Mouse (Mus musculus) spleen, postnatal 10 days (tissue): Measurements from ENCODE around the gene Desi1.
"Not testable (repeated sequence)": the region's sequence is repeated elsewhere in the genome, so short reads cannot be mapped to it uniquely, and the experiment has no call there.

Source experiments
- DNase-seq, 2 experiments: peaks; one replicate each; pipeline ENCODE4 v3.0.0; 2021 to 2022; ENCODE audit warnings: low spot score in 2 of 2

The Desi1 gene

DNA sequence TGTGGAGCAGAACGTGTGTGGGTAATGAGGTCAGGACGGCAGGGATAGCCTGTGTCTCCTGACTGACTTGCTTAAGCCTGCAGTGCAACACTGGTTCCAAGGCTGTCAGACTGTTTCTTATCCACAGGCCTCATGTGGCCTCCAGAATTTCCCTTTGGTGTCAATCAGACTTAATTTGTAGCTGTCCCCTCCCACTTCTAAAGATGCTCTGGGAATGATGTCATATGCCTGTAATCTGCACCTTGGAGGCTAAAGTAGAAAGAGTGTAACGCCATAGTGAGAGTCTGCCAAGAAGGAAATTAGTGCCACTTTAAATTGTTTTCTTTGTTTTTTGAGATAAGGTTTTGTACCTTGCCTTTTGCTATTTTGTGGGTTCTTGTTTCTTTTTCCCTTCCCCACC, 14.4 kb downstream of the Desi1 start:
- DNase-seq = no peak

DNA sequence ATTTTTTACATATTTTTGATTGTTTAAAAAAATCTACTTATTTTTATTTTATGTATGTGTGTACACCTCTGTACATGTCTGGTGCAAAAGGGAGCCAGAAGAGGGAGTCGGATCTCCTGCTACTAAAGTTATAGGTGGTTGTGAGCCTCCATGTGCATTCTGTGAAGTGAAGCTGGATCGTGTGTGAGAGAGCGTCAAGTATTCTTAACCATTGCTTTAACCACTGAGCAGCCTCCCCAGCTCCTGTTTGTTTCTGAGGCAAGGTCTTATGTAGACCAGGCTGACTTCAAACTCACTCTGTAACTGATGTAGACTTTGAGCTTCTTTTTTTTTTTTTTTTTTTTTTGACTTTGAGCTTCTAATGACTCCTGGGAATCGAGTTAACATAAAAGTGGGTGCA, 16.2 kb downstream of the Desi1 start:
- DNase-seq = no peak

DNA sequence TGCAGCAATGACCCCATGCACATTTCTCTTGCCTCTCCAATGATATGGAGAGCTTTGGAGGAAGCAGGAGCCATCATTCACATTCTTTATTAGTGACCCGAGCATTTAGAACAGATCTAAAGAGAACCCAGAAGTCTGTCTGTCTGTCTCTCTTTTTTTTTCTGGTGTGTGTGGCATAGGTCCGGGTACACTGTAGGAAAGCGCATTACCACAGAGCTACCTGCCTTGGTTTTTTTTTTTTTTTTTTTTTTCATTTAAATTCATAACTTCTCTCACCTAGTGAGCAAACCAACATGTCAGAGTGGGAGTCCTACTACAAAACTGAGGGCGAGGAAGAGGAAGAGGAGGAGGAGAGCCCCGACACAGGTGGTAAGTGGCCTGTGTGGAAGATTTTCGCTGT, 16.8 kb downstream of the Desi1 start:
- no peak for DNase-seq

DNA sequence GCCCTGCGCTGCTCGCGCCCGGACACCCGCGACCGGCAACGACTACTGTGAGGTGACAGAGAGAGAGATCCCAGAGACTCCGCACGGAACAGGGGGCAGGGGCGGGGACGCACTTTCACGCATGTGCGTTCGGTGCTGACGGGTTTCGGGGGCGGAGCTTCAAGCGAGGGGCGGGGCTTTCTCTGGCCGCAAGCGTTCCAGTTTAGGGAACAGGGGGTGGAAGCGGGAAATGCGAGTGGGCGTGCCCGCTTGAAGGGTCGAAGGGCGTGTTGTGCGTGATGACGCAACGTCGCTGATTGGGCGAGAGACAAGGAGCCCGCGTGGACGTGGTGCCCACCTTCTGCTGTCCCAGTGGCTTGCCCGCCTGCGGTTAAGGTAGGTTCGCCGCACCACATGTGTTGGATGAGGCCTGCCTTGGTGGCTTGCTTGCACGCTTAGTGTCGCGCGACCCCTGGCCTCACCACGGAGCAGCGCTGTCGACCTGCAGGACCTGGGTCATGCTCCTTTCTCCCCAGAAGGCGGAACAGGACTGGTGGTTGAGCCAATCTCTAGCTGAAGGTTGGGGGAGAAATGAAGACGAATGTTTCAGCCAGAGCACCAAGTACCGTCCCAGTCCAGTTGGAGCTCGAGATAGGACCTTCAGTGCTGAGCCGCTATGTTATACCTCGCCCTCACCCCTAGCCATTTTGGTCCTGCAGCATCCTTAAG, 17.4 kb downstream of the Desi1 start:
- peak; percentile 100 for DNase-seq

DNA sequence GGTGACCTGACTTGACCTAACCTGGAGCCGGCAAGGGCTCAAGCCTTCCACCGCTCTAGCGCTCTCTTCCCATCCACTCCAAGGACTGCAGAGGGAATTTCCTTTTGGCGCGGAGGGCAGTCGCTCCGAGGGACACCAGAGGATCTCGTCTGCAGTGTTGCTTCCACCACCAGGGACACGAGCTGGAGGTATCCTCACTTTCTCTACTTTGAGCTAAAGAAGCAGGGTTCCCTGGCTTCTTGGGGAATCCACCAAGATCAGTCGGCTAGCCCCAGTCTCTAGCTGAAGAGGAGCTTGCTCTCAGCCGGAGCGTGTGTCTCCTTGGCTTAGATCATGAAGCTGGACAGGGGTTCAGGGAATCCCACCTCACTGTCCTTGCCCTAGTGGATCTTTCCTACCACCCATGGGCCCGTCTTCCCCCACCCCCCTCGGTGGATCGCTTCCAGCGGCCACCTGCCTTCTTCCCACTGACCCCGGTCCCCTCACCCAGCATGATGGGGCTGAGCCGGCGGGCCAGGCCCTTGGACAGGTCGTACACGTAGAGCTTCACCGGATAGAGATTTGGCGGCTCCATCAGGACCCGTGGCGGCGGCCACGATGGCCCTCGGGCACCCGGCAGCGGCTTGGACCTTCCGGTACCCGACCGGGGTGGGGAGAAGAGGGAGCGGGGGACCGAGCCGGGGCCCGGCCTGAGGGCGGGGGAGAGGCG, 18.1 kb downstream of the Desi1 start:
- DNase-seq = peak; percentile 46 to 60

DNA sequence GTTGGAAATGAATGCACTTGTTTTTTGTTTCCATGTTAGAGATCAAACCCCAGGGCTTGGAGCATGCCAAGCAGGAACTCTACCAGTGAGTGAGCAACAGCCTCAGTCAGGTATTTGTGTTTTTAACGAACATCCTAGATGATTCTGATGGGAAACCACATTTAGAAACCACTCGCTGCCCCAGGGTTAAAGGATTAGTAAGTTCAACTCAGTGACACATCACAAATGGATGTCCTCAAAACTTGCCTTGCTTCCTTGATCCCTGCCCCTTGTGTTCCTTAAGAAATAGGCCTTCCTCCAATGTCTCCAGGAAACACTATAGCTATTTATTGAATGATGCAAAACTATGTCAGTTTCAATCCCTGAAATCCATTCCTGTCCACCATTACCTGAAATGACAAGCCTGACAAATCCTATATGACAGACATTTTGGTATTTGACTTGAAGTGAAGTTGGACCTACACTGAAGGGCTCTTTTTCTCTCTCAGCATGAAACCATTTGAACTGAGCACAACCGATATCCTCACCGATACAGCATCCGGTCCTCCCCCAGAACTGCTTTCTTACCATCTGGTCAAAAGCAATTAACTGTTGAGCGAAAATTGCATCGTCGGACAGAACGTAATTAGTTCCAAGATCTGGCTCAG, 18.8 kb downstream of the Desi1 start:
- no peak for DNase-seq

DNA sequence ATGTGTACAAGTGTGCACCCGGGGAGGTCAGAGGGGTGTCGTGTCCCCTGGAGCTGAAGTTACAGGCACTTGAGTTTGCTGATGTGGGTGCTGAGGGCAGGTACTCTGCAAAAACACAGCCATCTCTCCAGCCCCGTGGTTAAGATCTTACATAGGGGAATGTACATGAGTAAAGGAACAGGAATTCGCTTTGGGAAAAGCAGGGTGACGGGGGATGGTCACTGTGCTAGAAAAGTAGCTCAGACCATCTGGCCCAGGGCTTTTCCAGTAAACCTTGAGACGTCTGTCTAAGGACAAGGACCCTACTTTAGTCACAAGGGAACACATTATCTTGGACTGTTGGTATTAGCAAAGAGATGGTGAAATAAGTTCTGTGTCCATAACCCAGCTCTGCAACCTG, 21.7 kb downstream of the Desi1 start:
- DNase-seq = no peak

DNA sequence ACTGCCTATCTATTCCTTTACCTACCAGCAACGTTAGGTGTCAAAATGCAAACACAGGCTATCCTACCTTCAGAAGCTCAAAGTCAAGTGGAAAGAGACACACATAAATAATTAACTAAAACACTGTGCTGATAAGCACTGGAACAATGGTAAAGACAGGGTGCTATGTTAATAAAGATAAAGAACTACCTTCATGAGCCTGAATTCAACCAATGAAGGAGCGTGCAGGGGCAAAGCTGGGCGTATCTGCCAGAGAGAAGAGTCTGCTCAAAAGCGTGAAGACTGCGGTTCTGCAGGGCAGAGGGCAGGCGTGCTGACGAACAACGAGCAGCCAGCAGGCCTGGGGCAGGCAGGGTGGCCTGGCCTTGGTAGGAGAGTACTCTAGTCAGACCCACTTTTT, 29.4 kb downstream of the Desi1 start:
- no peak for DNase-seq

DNA sequence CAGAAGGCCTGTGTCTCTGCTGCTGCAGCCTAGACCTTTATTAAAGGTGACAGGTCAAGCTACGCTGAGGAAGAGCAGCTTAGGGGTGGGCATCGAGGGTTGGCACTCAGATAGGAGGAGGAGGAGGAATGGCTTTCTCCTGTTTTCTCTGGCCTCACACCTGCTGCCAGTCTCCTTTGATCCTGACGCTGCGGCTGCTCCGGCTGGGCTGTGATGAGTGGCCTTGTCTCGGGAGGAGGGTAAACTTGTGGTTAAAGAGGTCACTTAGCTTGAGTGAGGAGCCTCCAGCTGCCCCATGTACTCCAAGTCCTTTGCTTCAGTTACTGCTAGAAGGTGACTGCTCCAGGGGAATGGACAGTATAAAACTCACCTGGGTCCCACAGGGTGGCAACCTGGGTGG, 39.7 kb downstream of the Desi1 start:
- no peak for DNase-seq

DNA sequence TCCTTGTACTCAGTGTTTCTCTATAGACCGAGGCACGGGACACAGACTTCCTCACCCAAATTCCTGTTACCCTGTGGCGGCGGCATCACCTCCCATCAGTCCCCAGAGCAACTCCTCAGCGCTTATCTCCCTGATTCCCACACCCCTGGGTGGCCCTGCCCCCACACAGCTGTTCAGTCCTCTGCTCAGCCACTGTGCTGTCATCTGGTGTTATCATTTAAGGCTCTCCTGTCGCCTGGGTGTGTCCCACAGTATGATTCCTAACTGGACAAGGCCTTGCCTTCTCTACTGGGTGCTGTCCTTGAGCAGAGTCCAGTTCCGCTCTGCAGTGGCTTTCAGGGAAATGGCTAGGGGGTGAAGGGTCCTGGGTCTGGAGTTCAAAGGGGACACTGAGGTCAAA, 43.1 kb downstream of the Desi1 start:
- DNase-seq = peak; percentile 46 to 74

DNA sequence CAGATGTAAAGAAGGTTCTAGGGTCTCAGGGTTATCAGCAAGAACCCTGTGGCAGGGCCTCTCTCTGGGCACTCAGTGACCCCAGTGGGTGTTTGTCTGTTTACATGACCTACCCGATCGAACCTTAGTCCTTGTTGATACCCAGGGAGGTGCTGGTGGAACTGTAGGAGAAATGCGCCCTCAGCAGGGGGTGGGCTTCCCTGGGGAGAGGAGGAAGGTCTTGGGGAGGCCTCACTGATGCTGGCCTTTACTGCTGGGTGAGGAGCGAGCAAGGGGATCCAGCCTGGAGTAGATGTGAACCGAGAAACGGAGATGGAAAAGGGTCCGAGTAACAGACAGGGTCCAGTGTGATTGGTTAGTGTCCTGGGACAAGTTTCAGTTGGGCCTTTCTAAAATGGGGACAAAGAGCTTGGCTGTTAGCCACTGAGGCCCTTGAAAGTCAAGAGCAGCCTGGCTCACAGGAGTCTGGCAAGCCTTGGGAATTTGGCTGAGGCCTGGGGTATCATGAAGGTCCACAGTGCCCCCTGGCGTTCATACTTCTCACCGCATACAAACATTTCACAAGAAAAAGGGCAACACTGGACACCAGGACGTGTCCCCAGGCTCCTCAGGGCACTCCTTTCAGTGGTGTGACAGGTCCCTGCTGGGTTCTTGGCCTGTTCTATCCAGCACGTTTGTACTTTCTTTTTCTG, 44.1 kb downstream of the Desi1 start:
- DNase-seq = peak; percentile 78 to 89

DNA sequence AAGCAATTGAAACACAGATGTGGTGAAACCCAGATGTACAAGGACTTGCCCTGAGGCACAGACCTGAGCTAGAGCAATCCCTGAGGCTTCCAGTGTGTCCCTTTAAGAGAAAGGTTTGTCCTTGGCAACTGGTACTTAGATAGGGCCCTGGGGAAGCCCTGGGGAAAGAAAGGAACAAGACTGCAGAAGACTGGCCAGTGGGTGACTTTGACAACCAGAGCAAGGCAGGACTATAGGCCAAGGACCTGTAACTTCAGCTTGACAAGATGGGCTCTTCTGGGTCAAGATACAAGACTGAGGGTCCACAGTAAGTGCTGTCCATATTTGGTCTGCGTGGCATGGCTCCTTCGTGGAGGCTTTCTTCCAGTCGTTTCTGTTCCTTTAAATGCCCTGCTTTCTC, 46.0 kb downstream of the Desi1 start, which contains the start of gene Xrcc6:
Xrcc6 (plus strand) TSS at position 190 of the 400 bp plus-strand sequence.
- DNase-seq = no peak

DNA sequence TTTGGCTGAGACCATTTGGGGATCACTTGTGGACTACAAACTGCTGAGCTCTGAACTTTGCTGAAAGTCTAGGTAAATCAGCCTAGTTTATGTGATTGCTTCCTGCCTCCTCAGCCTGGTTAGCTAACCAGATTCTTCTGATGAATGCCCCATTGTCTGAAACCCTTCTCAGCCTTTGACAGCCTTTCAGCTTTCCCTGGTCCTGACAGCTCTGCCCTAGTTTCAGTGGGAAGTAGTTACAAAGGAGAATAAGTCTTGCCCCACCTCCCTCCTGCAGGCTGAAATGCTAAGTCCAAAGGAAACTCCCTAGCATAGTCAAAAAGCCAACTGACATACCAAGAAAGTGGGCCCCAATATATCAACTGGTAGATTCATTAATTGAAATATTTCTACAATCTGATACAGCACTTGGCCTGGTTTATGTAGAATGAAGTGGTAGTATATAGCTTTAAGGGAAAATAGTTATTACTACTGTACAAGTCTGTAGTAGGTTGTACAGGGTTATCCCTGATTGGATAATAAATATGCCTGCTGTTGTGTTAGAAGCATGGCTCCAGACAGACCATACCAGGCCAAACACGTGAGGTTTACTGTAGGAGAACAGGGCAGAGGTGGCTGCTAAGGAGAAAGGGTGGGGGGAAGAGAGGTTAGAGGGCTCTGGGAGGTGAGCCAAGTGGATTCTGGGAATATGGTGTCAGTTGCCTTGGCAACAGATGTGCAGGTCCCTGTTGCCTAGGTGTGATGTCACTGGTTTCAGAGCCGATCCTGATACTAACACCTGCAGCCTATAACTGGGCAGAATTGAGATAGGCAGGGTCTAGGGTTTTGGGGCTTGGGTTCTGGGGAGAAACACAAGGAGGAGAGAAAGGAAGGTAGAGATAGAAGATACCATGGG, 48.1 kb downstream of the Desi1 start:
- DNase-seq = no peak

DNA sequence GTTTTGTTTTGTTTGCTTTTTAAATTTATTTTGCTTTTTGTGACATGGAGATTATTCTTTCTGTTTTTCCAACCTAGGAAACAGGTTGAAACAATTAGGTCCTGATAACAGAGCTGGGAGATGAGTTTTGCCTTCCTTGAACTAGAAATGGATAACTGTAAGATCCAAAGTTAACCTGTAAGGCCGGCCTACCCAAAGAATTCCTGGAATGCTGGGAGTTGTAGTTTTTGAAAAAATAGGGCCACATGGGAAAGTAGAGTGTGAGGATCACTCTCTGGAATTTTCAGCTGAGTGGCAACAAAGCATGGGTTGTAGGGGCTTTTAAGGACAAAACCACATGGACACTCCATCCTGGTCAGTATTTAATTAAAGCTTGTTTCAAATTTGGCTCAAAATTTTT, 51.5 kb downstream of the Desi1 start:
- no peak for DNase-seq

DNA sequence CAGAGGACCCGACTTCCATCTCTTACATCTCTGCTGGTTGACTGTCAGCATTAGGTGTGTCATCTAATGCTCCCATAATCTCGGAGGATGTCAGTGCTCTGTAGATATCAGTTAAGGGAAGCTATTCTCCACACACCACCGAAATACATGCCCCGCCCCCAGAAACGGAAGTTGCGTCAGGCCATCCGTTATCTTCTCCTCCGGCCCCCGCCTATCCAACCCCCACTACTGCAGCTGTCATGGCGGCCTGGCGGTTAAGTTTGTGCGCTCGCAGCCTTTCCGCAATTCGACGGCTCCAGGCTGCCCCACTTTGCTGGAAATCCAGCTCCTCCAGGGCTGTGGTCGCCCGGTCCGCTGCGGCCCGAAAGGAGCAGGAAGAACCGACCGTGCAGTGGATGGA, 53.3 kb downstream of the Desi1 start, which contains the start of gene 1700029P11Rik:
1700029P11Rik (plus strand) TSS at position 220 of the 400 bp plus-strand sequence.
- DNase-seq = no peak

DNA sequence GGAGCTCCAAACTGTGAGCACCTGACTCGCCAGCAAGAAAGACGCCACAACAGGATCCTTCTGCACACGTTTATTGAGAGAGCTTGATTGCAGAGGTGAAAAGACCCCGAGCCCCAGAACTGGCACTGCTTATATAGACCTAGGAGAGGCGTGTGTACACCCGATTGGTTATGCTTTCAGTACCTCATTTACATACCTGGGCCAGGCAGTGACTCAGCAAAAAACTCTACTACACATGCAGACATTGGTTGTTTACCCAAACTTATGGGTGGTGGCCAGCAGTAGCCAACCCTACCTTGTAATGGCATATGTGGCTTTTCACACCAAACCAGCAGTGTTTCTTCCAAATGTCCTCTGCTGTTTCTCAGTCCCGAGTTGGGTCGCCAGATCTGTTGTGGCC, 58.5 kb downstream of the Desi1 start:
- DNase-seq = not testable (repeated sequence)

DNA sequence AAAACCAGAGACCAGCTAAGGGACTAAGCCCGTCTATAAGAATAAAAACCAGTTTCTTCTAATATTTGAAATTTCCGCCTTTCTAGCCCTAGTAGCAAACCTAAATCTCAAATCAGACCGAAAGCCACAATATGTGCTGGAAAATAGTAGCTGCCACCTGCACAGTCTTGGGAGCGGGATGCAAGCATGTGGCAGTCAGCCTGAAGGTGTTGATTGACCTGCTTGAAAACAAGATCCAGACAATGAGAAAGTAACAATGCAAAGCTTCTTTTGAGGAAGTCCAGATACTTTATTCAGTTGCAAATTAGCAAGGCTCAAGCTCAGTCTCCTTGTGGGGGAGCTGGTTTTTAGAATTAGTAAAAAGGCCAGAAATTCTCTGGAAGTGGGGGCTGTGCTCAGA, 63.2 kb downstream of the Desi1 start:
- DNase-seq = not testable (repeated sequence)

DNA sequence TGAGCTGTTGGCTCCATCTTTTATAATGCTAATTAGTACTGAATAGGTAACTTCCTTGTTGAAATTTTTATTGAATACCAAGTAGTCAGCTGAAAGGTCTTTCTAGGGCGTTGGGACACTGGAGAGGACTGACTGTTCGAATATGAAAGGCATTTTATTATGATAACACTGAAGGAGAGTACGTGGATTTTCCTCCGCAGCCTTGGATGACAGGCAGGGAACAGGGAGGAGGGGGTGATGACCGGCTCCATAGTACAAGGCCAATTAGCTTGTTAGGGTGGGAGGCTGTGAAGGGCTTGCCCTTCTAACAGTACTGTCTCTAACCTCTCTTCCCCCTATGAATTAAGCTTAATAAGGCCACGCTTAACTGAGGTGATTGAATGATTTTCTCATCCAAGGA, 64.0 kb downstream of the Desi1 start:
- DNase-seq = not testable (repeated sequence)

DNA sequence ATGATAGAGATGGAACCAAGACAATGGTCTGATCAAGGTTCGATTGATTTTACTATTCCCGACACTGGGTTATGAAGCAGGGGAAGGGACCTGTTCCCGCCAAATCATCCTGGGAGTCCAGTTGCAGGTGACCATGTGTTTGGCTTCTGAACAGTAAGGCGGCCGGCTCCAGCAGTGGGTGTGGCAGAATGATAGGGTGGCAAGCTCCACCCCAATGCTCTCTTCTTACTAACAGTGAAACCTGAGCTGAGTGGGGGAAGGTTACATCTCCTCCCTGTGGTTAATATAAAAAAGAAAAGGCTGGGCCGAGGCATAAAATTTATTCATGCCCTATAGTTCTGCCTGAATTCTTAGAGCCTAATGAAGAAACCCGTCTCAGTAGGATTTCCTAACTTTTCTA, 64.5 kb downstream of the Desi1 start:
- no peak for DNase-seq

DNA sequence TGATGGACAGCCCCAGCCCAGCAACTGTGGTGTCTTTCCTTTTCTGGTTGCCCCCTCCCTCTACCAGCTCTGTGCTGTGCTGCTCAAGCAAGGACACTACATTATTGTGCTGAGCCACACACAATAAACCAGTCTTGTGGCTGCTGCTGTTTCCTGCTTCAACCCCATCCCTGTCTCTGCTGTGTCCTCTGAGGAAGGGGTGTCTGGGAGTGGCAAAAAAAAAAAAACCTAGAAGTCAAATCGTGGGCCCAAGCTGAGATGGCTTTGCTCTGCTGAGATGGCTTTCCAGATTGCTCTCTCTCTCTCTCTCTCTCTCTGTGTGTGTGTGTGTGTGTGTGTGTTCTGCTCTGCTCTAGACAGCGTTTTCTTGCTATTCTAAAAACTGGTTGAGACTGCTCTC, 65.2 kb downstream of the Desi1 start:
- no peak for DNase-seq

DNA sequence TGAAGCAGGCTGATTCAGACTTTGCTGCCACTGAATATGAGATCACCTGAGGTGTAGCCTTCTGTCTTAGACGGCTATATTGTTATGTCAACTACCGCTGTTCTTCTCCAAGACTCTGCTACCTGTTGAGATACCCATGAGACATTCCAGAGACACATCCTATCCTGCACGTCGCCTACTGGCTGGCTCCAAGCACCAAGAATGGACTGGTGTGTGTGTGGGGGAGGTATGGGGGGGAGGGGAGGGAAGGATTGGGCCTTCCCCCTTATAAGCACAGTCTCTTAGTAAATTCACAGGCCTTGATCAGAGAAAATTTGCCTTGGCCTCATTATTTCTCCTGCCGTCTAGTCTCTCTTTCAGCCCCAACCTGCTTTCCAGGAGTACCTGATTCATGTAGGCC, 65.8 kb downstream of the Desi1 start:
- DNase-seq = no peak
